Mouse (Mus musculus) layer of hippocampus, adult 2 months (tissue): ENCODE measurements around the gene Stat6. TPM values are rescaled to one million over a fixed set of nuclear protein-coding genes. Genes with fewer than 3 reads are reported as not detected.

Experiments used
- DNase-seq, 2 experiments: peaks; one replicate each; pipeline ENCODE4 v3.0.0; 2022; ENCODE audit warnings: low spot score in 2 of 2
- H3K27ac ChIP-seq: fragments of 200-600 bp; 2 replicates; pipeline ENCODE4 v1.8.1; 2022
- H3K4me3 ChIP-seq: fragments of 200-600 bp; 2 replicates; pipeline ENCODE4 v1.8.1; 2022; ENCODE audit warnings: mild to moderate bottlenecking
- CTCF ChIP-seq: fragments of 200-600 bp; conservative IDR thresholded peaks from 2 replicates; pipeline ENCODE4 v1.8.1; 2022; ENCODE audit warnings: antibody characterized with exemption, mild to moderate bottlenecking, moderate library complexity
- total RNA-seq, 2 experiments: library from RNA; stranded (reverse); gene quantifications; 2 replicates each; pipeline ENCODE4 v1.2.3; 2021

Stat6 gene
- total RNA-seq, 2 experiments from 2014 or later: 6.4 to 6.7 TPM

GRCm38 (mm10) chr10:127618173-127618572 lies 24.6 kb upstream of the Stat6 start:
- DNase-seq: no peak
- TF ChIP-seq CTCF: no peak
- peak overlapping the region; percentile 91 for H3K4me3 ChIP-seq
- peak overlapping the region; percentile 99 for H3K27ac ChIP-seq

GRCm38 (mm10) chr10:127619119-127619721 lies 23.6 kb upstream of the Stat6 start:
- DNase-seq: no peak
- no peak for TF ChIP-seq CTCF
- peak overlapping the region; percentile 99 for H3K27ac ChIP-seq

GRCm38 (mm10) chr10:127619941-127620405 lies 22.8 kb upstream of the Stat6 start:
- no peak for DNase-seq
- Histone ChIP-seq H3K4me3 (peak overlapping the region; percentile 91), H3K27ac (peak overlapping the region; percentile 99)
- TF ChIP-seq CTCF: 0 out of 2 replicates have a peak, but pooled peaks have one; percentile 10

More at GRCm38 (mm10) chr10:127619119-127619721, 23.6 kb upstream of the Stat6 start:
- H3K4me3 ChIP-seq: peak overlapping the region; percentile 91

- Histone ChIP-seq H3K27ac (peak within 1 kb of the TSS; percentile 99), H3K4me3 (peak within 1 kb of the TSS; percentile 91)
- DNase-seq: no peak
- TF ChIP-seq CTCF: no peak
These were observed 22.2 kb upstream of the Stat6 start, which contains the start of gene Lrp1 for GRCm38 (mm10) chr10:127620406-127621190. TSS of gene Lrp1 (minus strand) at chr10:127621148.

GRCm38 (mm10) chr10:127621191-127622056 lies 21.4 kb upstream of the Stat6 start:
- peak; percentile 89 to 90 for DNase-seq
- no peak for TF ChIP-seq CTCF
- Histone ChIP-seq H3K4me3 (peak overlapping the region; percentile 91), H3K27ac (peak overlapping the region; percentile 94)

GRCm38 (mm10) chr10:127622057-127622392 lies 20.8 kb upstream of the Stat6 start:
- peak; percentile 72 for TF ChIP-seq CTCF

GRCm38 (mm10) chr10:127622661-127623060 lies 20.1 kb upstream of the Stat6 start:
- H3K27ac ChIP-seq: peak overlapping the region; percentile 94; the same call in 1 of the 2 replicates
- no peak for DNase-seq
- no peak overlapping the region for H3K4me3 ChIP-seq
- TF ChIP-seq CTCF: no peak

More at GRCm38 (mm10) chr10:127622057-127622392, 20.8 kb upstream of the Stat6 start:
- DNase-seq: no peak
- Histone ChIP-seq H3K27ac (peak overlapping the region; percentile 94), H3K4me3 (peak overlapping the region; percentile 91)

GRCm38 (mm10) chr10:127623439-127624216 lies 19.2 kb upstream of the Stat6 start:
- DNase-seq: no peak
- Histone ChIP-seq H3K4me3 (no peak overlapping the region), H3K27ac (no peak overlapping the region)
- peak; percentile 60 for TF ChIP-seq CTCF

- DNase-seq: peak in 1 of 2 experiments; percentile 60
- TF ChIP-seq CTCF: peak; percentile 80
- no peak overlapping the region for H3K4me3 ChIP-seq
- H3K27ac ChIP-seq: no peak overlapping the region
These were observed 16.4 kb upstream of the Stat6 start for GRCm38 (mm10) chr10:127626433-127626832.

GRCm38 (mm10) chr10:127631261-127632214 lies 11.2 kb upstream of the Stat6 start:
- H3K4me3 ChIP-seq: no peak overlapping the region
- TF ChIP-seq CTCF: no peak
- no peak for DNase-seq

More at GRCm38 (mm10) chr10:127631261-127632214, 11.2 kb upstream of the Stat6 start:
- H3K27ac ChIP-seq: no peak overlapping the region
